Mouse (Mus musculus) thymus, adult 2 months (tissue): ENCODE data around the gene Mb21d2. TPM values are rescaled to one million over a fixed set of nuclear protein-coding genes. Genes with fewer than 3 reads are reported as not detected.

Experiments used
- DNase-seq: peaks from one replicate; pipeline ENCODE4 v3.0.0; 2021
- H3K27ac ChIP-seq: fragments of 200-500 bp; 2 replicates; pipeline ENCODE4 v1.5.1; 2012; ENCODE audit warnings: low read length, control low read depth; ENCODE audit not compliant: control insufficient read depth, insufficient read depth
- H3K27me3 ChIP-seq: fragments of 200-500 bp; 2 replicates; pipeline ENCODE4 v1.6.1; 2012; ENCODE audit warnings: mild to moderate bottlenecking, low read length, moderate library complexity, mixed read lengths; ENCODE audit not compliant: control insufficient read depth, insufficient read depth
- H3K36me3 ChIP-seq: fragments of 200-500 bp; 2 replicates; pipeline ENCODE4 v1.6.1; 2012; ENCODE audit warnings: mild to moderate bottlenecking, low read length, moderate library complexity; ENCODE audit not compliant: control insufficient read depth, insufficient read depth
- H3K4me1 ChIP-seq: fragments of 200-500 bp; replicated peaks from 2 replicates; pipeline ENCODE4 v1.6.1; 2012; ENCODE audit warnings: low read length; ENCODE audit not compliant: control insufficient read depth, insufficient read depth
- H3K4me3 ChIP-seq: fragments of 200-500 bp; 2 replicates; pipeline ENCODE4 v1.5.1; 2012; ENCODE audit warnings: mild to moderate bottlenecking, low read length, control low read depth, moderate library complexity; ENCODE audit not compliant: control insufficient read depth, insufficient read depth
- CTCF ChIP-seq: fragments of 200-500 bp; IDR thresholded peaks from 2 replicates; pipeline ENCODE4 v1.5.1; 2012; ENCODE audit warnings: mild to moderate bottlenecking, control low read depth, low read length, moderate library complexity, borderline replicate concordance; ENCODE audit not compliant: control insufficient read depth, poor library complexity, insufficient read depth; ENCODE audit errors: extremely low read depth
- POLR2A ChIP-seq: fragments of 200-500 bp; IDR thresholded peaks from 2 replicates; pipeline ENCODE4 v1.6.1; 2012; ENCODE audit warnings: mild to moderate bottlenecking, low read length, control low read depth, moderate library complexity; ENCODE audit not compliant: control insufficient read depth, poor library complexity, insufficient read depth; ENCODE audit errors: extremely low read depth
- WGBS: fragments of 180-500 bp; shearing (Covaris S2); methylation state at CpG from one replicate; pipeline ENCODE4 v1.1.7; 2018; 5-methylcytosine and 5-hydroxymethylcytosine counted together
- polyA plus RNA-seq: library from polyadenylated mRNA; depleted of rRNA; stranded (reverse); fragments of >200 nt; gene quantifications from 2 replicates; pipeline ENCODE4 v1.2.3, GENCODE M21; 2012

Mb21d2 gene
- polyA plus RNA-seq, 1 experiment, result 3.3 TPM

DNA sequence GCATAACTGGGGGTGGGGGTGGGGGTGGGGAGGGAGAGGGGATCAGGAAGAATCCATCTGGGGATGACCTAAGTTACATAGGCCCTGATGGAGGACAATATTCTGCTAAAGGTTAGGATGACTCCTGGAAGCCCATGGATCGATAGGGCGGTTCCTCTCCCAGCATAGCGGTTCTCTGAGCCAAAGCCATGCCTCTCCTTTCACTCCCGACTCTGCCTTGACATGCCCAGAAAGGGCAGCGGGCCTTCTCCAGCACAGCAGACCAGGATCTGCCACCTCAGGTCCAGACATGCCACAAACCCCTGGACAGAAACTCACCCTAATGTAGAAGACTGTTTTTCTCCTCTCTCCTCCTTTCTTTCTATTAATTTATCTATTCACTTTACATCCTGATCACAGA is 44.8 kb downstream of the Mb21d2 start:
- DNase-seq, result no peak
- TF ChIP-seq POLR2A, result no peak
- TF ChIP-seq CTCF, result no peak
- H3K27ac ChIP-seq, result no peak overlapping the region
- WGBS, result 86% methylated on average over 5 of the region's 5 CpGs
- H3K4me3 ChIP-seq, result no peak overlapping the region
- no peaks in the 10 kb centered on the region for H3K27me3 ChIP-seq
- no peaks in the 10 kb centered on the region for H3K36me3 ChIP-seq
- no peaks in the 10 kb centered on the region for H3K4me1 ChIP-seq

DNA sequence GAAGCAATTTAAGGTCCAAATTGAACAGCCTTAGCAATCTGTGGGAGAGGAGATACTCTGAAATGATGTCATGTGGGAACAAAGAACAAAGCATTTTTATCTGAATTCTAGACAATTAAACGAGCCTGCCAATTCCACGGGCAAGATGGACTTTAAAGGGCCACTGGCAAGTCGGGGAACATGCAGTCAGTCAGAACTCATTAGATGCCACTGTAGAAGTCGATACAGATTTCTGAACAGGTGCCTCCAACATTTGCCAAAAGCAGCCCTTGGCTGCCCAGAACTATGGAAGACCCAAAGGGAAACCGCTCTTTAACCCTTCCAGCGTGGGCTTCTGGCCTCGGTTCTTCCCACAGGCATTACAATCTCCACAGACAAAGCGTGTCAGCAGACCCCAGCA is 45.8 kb downstream of the Mb21d2 start:
- Histone ChIP-seq H3K36me3 (no peaks in the 10 kb centered on the region), H3K4me3 (no peak overlapping the region), H3K27ac (no peak overlapping the region), H3K4me1 (no peaks in the 10 kb centered on the region), H3K27me3 (no peaks in the 10 kb centered on the region)
- 91% methylated on average over 8 of the region's 8 CpGs for WGBS
- no peak for DNase-seq
- TF ChIP-seq POLR2A, result no peak

DNA sequence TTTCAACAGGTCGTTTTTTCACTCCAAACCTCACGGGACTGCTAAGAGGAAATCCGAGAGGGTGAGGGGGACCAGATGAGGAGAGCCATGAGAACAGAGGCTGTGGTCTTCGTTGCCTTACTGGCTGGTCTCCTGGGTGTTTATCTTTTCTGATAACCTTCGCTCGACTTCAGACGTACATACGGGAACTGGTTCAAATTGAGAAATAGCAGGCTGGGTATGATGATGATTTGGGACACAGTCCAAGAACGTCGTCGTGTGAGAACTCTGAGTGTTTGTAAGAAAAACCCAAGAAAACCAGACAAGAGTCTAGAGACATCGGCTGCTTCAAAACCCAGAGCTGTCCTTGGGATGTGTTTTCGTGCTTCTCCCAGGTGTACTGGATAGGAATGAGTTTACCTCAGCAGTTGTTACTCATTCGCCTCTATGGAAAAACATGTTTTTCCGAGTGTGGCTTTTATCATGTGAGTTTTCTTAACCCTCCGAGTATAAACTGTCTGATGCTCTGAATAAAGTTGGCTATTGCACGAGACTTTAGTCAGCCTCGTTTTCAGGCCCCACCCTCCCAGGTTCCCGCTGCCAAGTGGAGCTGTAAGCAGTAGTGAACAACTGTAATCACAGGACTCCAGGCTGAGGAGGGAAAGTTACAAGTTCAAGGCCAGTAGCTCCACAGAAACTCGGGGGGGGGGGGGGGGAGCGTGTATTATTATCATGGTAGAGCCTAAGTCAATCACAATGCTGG is 46.6 kb downstream of the Mb21d2 start:
- Histone ChIP-seq H3K4me3 (no peak overlapping the region), H3K36me3 (no peaks in the 10 kb centered on the region), H3K27me3 (no peaks in the 10 kb centered on the region), H3K27ac (no peak overlapping the region), H3K4me1 (no peaks in the 10 kb centered on the region)
- no peak for DNase-seq
- no peak for TF ChIP-seq CTCF
- no peak for TF ChIP-seq POLR2A
- 90% methylated on average over 21 of the region's 21 CpGs for WGBS

DNA sequence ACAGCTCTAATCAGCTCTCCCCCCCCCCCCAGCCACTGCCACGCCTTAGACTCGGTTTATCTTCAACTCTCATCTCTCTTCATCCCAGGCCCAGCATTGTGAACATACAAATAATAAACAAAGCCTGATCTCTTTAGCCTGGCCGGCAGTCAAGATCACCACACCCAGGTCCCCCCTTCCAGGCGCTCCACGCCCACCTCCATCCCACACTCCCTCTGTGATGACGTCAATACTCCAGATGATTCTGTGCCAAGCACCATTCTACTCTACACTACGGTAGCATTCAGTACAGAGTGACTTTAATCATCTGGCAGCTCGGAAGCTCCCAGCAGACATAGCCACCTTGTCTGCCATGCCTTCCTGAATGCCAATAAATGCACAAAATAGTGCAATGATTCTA is 47.7 kb downstream of the Mb21d2 start:
- 91% methylated on average over 8 of the region's 8 CpGs for WGBS
- Histone ChIP-seq H3K4me1 (no peaks in the 10 kb centered on the region), H3K4me3 (no peak overlapping the region)

DNA sequence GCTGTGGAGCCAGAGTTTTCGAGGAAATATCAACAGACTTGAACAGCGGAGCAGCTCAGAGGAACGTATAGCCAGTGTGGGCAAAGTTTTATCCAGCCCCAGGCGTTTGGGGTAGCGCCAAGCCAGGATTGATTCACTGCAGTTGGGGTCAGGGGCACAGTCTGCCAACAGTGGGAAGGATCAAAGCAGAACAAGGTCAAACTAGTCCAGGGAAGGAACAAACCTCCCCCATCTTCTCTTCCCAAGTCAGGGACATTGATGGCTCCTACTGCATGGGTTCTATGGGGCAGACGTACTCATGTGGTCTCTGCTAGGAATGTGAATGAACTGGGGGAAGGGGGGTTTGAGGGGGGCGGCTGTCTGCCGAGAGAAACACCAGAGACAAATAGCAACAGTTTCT is 48.7 kb downstream of the Mb21d2 start:
- Histone ChIP-seq H3K27me3 (no peaks in the 10 kb centered on the region), H3K36me3 (no peaks in the 10 kb centered on the region), H3K27ac (no peak overlapping the region), H3K4me1 (no peaks in the 10 kb centered on the region), H3K4me3 (no peak overlapping the region)
- TF ChIP-seq CTCF (no peak), POLR2A (no peak)
- DNase-seq, result no peak
- 46% methylated on average over 8 of the region's 8 CpGs for WGBS

More for the DNA sequence above, 47.7 kb downstream of the Mb21d2 start:
- no peak for DNase-seq
- Histone ChIP-seq H3K27me3 (no peaks in the 10 kb centered on the region), H3K36me3 (no peaks in the 10 kb centered on the region), H3K27ac (no peak overlapping the region)
- no peak for TF ChIP-seq CTCF
- TF ChIP-seq POLR2A, result no peak

DNA sequence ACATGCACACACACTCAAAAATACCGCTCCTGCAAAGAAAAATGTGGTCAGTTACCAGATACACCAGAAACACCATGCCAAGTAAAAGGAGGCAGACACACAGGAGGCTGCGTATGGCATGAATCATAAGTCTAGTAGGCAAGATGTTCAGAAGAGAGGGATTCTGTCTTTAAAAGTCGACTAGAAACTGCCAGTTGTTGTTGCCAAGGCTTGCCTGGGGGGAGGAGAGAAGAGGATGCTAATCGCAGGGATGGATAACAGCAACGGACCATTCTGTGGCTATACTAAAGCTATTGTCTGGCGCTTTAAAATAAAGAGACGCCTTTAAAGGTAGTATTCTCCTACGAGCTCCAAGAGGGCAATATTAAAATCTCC is 49.2 kb downstream of the Mb21d2 start:
- no peak for TF ChIP-seq CTCF
- no peak for TF ChIP-seq POLR2A
- no peaks in the 10 kb centered on the region for H3K36me3 ChIP-seq
- H3K4me3 ChIP-seq, result no peak overlapping the region
- WGBS, result 83% methylated on average over 8 of the region's 8 CpGs
- no peaks in the 10 kb centered on the region for H3K4me1 ChIP-seq
- DNase-seq, result no peak
- H3K27me3 ChIP-seq, result no peaks in the 10 kb centered on the region
- no peak overlapping the region for H3K27ac ChIP-seq

DNA sequence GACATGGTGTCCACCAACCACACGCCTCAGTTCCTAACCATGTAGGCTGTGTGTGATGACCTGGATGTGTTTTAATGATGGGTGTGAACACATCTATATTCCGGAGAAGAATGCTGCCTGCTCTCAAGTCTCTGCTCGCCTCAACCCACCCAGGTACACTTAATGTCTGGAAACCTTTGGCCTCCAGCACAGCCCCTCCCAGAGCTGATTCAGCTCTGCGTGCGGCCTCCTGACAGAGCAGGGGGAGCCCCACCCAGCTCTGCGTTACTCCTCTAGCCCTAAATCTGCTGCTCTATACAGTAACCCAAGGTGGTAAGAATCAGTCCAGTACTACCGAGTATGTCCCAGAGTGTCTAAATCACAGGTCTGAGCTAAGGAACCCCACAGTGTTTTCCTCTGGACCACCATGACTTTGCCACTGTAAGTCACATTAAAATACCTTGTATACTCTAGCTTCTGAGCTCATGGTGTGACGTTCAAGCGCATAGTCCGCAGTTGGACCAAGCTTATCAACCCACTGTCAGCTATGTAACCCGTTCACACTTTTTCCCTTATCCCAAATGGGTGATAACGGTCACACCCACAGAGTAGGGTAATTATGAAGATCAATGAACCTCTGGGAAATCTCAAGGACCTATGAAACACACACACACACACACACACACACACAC is 49.7 kb downstream of the Mb21d2 start:
- H3K4me1 ChIP-seq, result no peaks in the 10 kb centered on the region
- DNase-seq, result no peak
- H3K27ac ChIP-seq, result no peak overlapping the region
- TF ChIP-seq POLR2A (no peak), CTCF (no peak)
- no peak overlapping the region for H3K4me3 ChIP-seq
- H3K27me3 ChIP-seq, result no peaks in the 10 kb centered on the region
- H3K36me3 ChIP-seq, result no peaks in the 10 kb centered on the region
- WGBS, result 95% methylated on average over 12 of the region's 12 CpGs
